Mouse (Mus musculus): ENCODE data around the gene Atg9a.

Atg9a gene

DNA sequence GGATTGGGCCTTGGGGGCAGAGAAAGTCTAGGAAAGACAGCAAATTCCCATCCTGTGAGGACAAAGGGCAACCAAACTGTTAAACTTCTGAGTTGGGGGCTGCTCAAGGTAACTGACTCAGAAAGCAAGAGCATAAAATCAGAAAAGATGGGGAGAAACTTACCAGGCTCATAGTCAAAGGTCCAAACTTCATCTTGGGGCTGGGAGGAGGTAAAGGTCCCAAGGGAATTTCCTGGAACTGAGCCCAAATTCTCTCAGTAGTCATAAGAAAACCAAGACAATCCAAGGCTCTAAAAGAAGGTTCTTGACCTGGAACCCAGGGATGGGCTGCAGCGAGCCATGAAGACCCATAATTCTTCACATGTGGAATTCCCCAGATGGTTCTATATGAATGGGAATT, 9.2 kb upstream of the Atg9a start:
- peaks cover 4% of the 10 kb centered on the region; the same call in 1 of the 2 replicates for H3K36me3 ChIP-seq (ENCODE audit: control insufficient read depth, insufficient read depth, low read length, poor library complexity, severe bottlenecking)
- H3K27me3 ChIP-seq (ENCODE audit: control insufficient read depth, insufficient read depth, low read length, poor library complexity, severe bottlenecking), result no peaks in the 10 kb centered on the region
- no peak for DNase-seq (ENCODE audit: low read depth, low spot score)

DNA sequence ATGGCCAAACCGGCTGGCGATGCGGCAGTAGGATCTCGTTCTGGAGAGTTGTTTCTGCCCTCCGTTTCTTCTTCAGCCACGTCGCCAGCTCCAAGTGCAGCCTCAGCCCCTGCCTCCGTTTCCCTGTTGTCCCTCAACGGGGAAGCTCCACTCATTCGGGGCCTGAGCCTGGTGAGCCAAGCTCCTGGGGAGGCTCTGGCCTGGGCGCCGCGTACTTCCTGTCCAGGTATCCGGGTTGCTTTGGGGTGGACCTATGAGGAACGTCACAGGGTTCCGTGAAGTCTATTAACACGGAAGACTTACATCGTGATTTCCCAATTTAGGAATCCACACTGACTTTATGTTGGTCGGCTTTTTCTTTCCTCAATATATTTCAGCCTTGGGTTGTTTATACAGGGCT, 456 bp upstream of the Atg9a start:
- peaks cover 2% of the 10 kb centered on the region; the same call in 1 of the 2 replicates for H3K36me3 ChIP-seq (ENCODE audit: control insufficient read depth, insufficient read depth, low read length, poor library complexity, severe bottlenecking)
- peak; percentile 52 for DNase-seq (ENCODE audit: low read depth, low spot score)
- no peaks in the 10 kb centered on the region for H3K27me3 ChIP-seq (ENCODE audit: control insufficient read depth, insufficient read depth, low read length, poor library complexity, severe bottlenecking)

DNA sequence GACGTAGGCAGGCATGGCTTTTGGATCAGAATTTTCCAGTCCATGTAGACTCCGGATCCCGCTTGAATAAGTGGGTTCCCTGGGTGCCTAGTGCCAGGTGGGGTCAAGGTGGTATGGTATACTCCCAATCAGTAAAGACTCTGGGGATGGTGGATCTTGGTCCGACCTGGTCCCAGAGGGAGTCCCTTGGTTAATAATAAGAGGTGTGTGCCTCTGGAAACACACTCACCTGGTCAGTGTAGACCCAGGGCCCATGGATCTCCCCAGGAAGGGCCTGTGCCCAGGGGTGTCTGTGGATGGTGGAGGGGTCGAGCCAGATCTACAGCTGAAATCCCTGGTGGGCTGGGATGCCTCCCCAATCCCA, 756 bp downstream of the Atg9a start:
- no peak for DNase-seq (ENCODE audit: low read depth, low spot score)
- Histone ChIP-seq H3K36me3 (ENCODE audit: control insufficient read depth, insufficient read depth, low read length, poor library complexity, severe bottlenecking) (peaks cover 2% of the 10 kb centered on the region), H3K27me3 (ENCODE audit: control insufficient read depth, insufficient read depth, low read length, poor library complexity, severe bottlenecking) (no peaks in the 10 kb centered on the region)

DNA sequence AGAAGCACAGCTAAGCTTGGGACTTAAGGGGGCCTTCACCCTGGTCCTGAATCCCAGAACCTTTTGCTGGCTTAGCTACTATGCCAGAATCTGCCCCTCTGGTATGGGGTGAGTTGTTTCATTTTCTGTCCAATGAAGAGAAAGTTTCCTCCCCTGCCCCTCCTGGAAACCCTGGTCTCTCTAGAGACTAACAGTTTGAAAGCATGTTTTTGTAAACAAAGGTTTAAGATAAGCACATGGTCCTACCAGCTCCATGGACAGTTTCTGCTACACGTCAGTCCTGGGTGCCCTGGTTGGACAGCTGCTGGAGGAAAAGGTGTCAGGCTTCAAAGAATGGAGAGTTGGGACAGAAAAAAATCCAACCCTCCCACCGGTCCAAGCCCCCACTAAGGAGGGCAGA, 1.4 kb downstream of the Atg9a start:
- H3K36me3 ChIP-seq (ENCODE audit: control insufficient read depth, insufficient read depth, low read length, poor library complexity, severe bottlenecking), result peaks cover 2% of the 10 kb centered on the region
- no peak for DNase-seq (ENCODE audit: low read depth, low spot score)
- no peaks in the 10 kb centered on the region for H3K27me3 ChIP-seq (ENCODE audit: control insufficient read depth, insufficient read depth, low read length, poor library complexity, severe bottlenecking)

DNA sequence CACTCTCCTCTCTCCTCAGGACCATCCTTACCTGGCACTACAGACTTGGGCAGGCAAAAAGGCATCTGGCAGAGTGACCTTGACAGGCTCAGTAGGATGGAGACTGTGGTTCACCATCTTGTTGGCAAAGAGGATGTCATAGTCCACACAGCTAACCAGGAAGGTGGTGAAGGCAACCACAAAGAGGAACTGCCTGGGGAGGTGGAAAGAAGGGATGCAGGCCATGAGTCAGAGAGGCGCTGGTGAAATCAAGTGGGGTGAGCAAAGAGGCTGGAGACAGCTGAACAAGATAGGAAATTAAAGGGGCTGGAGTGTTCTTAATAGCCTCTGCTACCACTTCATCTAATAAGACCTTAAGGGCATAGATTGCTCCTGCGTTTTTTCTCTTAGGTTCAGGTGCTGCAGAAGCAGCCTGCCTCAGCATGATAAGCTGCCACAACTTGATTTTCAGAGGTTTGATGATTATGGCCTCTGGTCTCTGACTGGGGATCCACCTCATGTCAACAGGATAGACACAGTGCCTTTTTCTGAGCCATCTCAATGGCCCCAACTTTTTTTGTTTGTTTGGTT, 4.0 kb downstream of the Atg9a start:
- no peak for DNase-seq (ENCODE audit: low read depth, low spot score)
- H3K36me3 ChIP-seq (ENCODE audit: control insufficient read depth, insufficient read depth, low read length, poor library complexity, severe bottlenecking), result peaks cover 2% of the 10 kb centered on the region
- no peaks in the 10 kb centered on the region for H3K27me3 ChIP-seq (ENCODE audit: control insufficient read depth, insufficient read depth, low read length, poor library complexity, severe bottlenecking)

DNA sequence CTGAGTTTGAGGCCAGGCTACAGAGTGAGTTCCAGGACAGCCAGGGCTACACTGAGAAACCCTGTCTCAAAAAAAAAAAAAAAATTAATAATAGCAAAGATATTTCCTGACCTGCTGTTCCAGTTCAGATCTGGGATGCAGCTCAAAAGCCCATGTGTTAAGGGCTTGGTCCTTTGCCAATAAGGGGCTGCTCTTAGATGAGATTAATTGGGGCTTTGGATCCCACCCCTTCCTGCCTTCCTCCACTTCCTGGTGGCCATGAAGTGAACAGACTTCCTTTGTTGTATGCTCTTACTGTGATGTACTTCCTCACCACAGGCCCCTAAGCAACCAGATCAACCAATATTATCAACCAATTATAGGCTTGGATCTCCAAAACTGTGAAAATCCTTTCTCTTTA, 4.9 kb downstream of the Atg9a start:
- H3K27me3 ChIP-seq (ENCODE audit: control insufficient read depth, insufficient read depth, low read length, poor library complexity, severe bottlenecking), result no peaks in the 10 kb centered on the region
- H3K36me3 ChIP-seq (ENCODE audit: control insufficient read depth, insufficient read depth, low read length, poor library complexity, severe bottlenecking), result peaks cover 2% of the 10 kb centered on the region
- DNase-seq (ENCODE audit: low read depth, low spot score), result no peak

DNA sequence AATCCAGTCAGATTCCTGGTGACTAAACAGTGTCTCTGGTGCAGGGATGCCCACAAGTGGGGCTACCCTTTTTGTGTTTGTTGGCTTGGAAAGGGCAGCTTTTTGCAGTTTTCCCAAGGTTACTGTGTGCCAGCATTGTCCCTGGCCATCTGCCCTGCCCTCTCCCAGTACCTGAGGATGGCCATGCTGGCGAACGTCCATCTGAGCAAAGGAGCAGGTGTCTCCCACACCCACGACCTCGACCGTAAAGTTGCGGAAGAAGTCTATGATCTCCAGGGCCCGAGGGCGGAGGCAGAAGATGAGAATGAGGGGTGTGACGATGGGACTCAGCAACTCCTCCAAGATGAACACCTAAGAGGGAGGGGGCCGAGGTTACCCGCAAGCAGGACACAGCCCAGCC, 6.5 kb downstream of the Atg9a start:
- Histone ChIP-seq H3K27me3 (ENCODE audit: control insufficient read depth, insufficient read depth, low read length, poor library complexity, severe bottlenecking) (no peaks in the 10 kb centered on the region), H3K36me3 (ENCODE audit: control insufficient read depth, insufficient read depth, low read length, poor library complexity, severe bottlenecking) (peaks cover 2% of the 10 kb centered on the region)
- DNase-seq (ENCODE audit: low read depth, low spot score), result no peak

DNA sequence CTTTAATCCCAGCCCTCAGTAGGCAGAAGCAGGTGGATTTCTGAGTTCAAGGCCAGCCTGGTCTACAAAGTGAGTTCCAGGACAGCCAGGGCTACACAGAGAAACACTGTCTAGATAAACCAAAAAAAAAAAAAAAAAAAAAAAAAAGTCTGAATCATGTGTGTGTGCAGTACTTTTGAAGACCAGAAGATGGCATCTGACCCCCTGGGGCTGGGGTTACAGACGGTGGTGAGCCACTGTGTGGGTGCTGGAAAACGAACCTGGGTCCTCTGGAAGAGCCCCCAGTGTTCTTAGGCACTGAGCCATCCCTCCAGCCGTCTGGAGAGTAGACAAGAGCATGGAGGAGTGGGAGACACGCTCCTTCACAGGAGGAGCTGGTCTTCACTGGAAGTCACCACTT, 9.8 kb downstream of the Atg9a start:
- Histone ChIP-seq H3K36me3 (ENCODE audit: control insufficient read depth, insufficient read depth, low read length, poor library complexity, severe bottlenecking) (no peaks in the 10 kb centered on the region; the same call in none of the 2 replicates), H3K27me3 (ENCODE audit: control insufficient read depth, insufficient read depth, low read length, poor library complexity, severe bottlenecking) (no peaks in the 10 kb centered on the region)
- DNase-seq (ENCODE audit: low read depth, low spot score), result no peak

DNA sequence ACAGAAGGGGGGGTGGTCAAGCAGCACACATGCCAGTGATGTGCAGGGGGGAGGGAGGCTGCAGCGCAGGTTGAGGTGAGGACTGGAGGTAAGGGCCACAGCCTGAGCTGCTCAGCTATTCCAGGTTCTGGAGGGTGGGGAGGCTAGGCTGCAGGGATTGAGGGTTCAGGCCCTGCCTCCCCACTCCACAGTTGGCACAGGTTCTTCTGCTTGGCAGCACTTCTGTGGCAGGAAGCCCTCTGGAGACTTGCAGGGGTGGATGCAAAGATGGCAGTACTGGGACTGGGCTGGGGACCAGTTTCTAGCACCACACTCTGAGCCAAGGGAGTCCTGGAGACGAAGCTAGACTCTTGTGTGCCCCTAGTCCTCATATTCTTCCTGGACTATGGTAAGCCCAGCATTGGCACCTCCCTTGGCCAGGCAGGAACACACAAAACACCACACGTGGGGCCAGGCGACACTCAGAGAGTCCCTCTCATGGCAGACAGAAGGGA, 10.6 kb downstream of the Atg9a start:
- no peaks in the 10 kb centered on the region for H3K27me3 ChIP-seq (ENCODE audit: control insufficient read depth, insufficient read depth, low read length, poor library complexity, severe bottlenecking)
- no peaks in the 10 kb centered on the region; the same call in none of the 2 replicates for H3K36me3 ChIP-seq (ENCODE audit: control insufficient read depth, insufficient read depth, low read length, poor library complexity, severe bottlenecking)
- DNase-seq (ENCODE audit: low read depth, low spot score), result no peak

DNA sequence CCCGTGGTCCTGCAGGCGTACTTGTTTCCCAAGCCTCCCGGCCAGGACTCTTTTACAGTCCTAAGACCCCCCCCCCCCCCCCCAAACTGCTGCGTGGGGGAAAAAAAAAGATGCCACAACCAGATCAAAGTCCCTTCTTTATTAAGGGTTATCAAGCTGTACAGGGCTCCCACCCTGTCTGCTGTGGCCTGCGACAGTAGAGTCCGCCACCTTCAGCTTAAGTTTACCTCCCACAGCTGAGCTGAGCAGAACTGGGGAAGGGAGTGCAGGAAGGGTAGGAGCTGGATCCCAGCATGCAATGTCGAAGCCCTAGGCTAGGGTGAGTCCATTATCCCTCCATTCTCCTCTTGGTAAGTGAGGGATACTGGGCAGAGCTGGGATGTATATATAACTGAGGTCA, 11.3 kb downstream of the Atg9a start:
- Histone ChIP-seq H3K27me3 (ENCODE audit: control insufficient read depth, insufficient read depth, low read length, poor library complexity, severe bottlenecking) (no peaks in the 10 kb centered on the region), H3K36me3 (ENCODE audit: control insufficient read depth, insufficient read depth, low read length, poor library complexity, severe bottlenecking) (no peaks in the 10 kb centered on the region; the same call in none of the 2 replicates)
- no peak for DNase-seq (ENCODE audit: low read depth, low spot score)

DNA sequence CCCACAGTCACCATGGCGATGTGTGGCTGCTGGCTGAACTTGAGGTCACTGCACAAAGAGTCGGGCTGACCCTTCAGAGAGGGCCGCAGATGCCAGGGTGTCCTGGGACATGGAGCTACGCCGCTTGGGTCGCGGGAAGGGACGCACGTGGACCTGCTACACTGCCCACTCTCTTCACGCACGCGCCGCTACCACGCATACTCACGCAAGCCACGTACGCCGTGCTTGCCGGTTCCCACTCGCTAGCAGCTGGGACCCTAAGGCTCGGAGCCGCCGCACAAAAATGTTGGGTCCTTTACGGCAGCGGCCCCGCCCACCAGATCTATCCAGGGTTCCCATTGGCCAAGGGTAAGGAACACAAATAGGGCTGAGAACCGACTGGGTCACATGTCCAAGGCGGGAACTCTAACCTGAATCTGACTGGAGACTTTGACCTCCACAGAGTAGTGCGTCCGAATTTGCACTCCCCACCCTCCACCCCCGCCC, 11.8 kb downstream of the Atg9a start, which contains the start of gene Abcb6:
TSS of gene Abcb6 (minus strand) at position 288 of the 486 bp plus-strand sequence.
- peak; percentile 85 for DNase-seq (ENCODE audit: low read depth, low spot score)
- no peaks in the 10 kb centered on the region for H3K27me3 ChIP-seq (ENCODE audit: control insufficient read depth, insufficient read depth, low read length, poor library complexity, severe bottlenecking)
- no peaks in the 10 kb centered on the region; the same call in none of the 2 replicates for H3K36me3 ChIP-seq (ENCODE audit: control insufficient read depth, insufficient read depth, low read length, poor library complexity, severe bottlenecking)

DNA sequence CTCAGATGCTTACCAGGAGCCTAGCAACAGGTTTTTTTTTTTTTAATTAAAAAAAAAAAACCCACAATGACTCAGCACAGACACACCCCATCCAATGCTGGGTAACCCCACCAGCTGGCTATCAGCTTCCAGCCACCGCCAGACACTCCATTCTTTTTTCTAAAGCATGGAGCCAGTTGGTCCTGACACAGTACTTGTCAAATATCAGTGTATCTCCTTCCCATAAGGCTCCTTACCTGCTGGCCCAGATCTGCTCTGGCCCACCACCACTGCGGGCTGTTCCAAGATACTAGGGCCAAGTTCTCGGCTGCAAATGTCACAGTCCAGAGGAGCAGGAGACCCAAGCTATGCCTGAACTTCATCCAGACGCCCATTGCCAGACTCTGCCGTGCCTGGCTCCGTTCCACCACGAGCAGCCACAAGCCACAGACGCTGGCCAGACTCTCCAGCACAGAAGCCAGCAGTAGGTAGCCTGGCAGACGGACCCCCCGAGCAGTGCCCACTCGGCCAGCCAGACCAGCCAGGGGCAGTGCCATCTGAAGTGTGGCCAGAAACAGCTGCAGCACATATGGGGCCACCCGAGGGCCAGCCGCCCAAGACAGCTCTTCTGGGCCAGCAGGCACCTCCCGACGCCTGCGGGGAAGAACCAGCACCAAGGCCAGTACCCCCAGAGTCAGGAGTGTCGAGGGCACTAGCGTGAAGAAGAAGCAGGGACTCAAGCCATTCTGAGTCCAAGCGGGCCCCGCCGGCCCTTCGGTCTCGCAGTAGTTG, 12.5 kb downstream of the Atg9a start:
- no peak for DNase-seq (ENCODE audit: low read depth, low spot score)
- Histone ChIP-seq H3K36me3 (ENCODE audit: control insufficient read depth, insufficient read depth, low read length, poor library complexity, severe bottlenecking) (no peaks in the 10 kb centered on the region; the same call in none of the 2 replicates), H3K27me3 (ENCODE audit: control insufficient read depth, insufficient read depth, low read length, poor library complexity, severe bottlenecking) (no peaks in the 10 kb centered on the region)

DNA sequence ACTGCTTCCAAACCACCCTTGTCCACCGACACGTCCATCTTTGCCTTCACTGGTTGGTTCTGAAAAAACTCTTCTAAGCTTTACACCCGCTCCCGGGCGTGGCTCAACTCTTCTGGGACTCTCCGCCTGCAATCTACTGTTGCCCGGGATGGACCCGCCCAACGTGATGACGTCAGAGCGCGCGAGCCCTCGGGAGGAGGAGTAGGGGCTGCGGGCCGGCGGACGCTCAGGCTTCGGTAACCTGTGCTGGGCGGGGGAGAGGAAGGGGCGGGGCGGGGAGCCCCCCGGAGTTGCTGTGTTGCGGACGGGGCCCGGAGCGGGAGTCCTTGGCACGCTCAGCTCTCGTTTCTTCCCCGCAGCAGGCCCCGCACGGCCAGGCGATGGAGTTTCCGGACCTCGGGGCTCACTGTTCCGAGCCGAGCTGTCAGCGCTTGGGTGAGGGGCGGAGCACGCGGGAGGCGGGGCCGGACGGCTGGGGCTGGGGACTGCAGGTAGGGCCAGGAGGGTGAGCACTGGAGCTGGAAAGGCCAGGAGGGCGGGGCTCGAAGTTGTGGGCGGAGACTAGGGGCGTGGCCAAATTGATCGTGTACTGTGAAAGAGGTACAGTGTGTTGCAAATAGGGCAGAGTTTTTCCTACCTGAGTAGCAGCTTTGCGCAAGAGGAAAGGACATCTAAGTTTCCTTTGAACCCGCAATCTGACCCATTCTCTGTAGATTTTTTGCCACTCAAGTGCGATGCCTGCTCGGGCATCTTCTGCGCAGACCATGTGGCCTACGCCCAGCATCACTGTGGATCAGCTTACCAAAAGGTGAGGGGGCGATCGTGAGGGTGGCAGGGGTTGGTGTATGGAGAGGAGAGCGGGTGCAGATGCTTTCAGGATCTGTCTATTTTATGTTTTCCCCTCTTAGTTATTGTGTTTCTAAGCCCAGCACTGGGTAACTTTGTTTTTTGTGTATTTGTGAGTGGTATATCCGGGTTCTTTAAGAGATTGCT, 23.2 kb downstream of the Atg9a start, which contains the start of gene Zfand2b:
TSS of gene Zfand2b (plus strand) at position 175 of the 993 bp plus-strand sequence.
- Histone ChIP-seq H3K36me3 (ENCODE audit: control insufficient read depth, insufficient read depth, low read length, poor library complexity, severe bottlenecking) (peaks cover 8% of the 10 kb centered on the region), H3K27me3 (ENCODE audit: control insufficient read depth, insufficient read depth, low read length, poor library complexity, severe bottlenecking) (no peaks in the 10 kb centered on the region)
- DNase-seq (ENCODE audit: low read depth, low spot score), result peak; percentile 97

DNA sequence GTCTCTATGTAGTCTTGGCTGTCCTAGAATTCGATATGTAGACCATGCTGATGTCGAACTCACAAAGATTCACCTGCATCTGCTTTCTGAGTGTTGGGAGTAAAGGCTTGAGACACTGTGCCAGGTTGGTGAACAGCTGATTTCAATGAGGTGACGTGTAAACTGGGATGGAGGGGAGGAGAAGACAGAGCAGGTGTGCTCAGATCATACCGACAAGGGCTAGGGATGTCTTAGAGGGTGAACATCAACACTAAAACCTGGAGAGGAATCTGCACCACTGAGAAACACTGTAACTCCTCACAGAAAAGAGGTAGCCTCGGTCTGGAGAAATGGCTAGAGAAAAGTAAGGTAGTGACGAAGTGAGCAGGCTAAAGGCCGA, 23.9 kb downstream of the Atg9a start:
- H3K27me3 ChIP-seq (ENCODE audit: control insufficient read depth, insufficient read depth, low read length, poor library complexity, severe bottlenecking), result no peaks in the 10 kb centered on the region
- peaks cover 7% of the 10 kb centered on the region for H3K36me3 ChIP-seq (ENCODE audit: control insufficient read depth, insufficient read depth, low read length, poor library complexity, severe bottlenecking)
- no peak for DNase-seq (ENCODE audit: low read depth, low spot score)
